Mouse (Mus musculus): ENCODE measurements around the gene Akt1s1. TPM values are rescaled to one million over a fixed set of nuclear protein-coding genes. Genes with fewer than 3 reads are reported as not detected.

The Akt1s1 gene
- polyA plus RNA-seq, 1 experiment from 2014 or later: 43.6 TPM

DNA sequence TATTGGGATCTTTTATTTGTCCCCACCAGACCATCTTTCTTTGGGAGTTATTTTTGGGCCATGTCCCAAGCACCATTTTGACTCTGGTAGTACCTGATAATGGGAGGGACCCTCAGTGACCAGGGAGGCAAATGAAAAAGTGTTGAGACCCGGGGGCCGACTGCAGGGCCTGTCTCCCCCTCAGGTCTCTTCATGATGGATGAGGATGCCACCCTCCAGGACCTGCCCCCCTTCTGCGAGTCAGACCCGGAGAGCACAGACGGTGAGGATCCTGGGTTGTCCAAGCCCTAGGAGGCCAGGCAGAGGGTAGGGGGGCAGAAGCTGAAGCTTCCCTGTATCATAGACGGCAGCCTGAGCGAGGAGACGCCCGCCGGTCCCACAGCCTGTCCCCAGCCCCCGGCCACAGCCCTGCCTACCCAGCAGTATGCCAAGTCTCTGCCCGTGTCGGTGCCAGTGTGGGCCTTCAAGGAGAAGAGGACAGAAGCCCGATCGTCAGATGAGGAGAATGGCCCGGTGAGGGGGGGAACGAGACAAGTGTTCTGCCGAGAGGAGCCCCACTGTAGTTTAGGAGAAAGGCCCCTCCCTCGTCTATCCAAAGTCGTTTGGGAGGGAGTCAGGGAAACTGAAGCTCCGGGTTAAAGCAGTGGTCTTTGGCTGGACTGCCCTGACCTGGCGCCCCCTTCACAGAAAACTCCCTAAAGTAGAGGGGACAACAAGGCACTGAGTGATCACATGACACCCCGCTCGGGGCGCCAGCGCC, 5.0 kb downstream of the Akt1s1 start:
- H3K4me2 ChIP-seq (replicated peaks; ENCODE audit: low read depth, low read length): peak overlapping the region; percentile 95
- H3K27me3 ChIP-seq (ENCODE audit: control insufficient read depth, insufficient read depth, low read length): no peaks in the 10 kb centered on the region
- peaks cover 44% of the 10 kb centered on the region for H3K4me1 ChIP-seq (ENCODE audit: control insufficient read depth, insufficient read depth, low read length)
- H3K36me3 ChIP-seq (ENCODE audit: control insufficient read depth, insufficient read depth, low read length): peaks cover 10% of the 10 kb centered on the region
- no peaks in the 10 kb centered on the region for H3K9me3 ChIP-seq (ENCODE audit: control insufficient read depth, low read depth, low read length)
- no peak for ATAC-seq (ENCODE audit: insufficient number of reproducible peaks, insufficient read depth, low FRiP score, low read depth)
- H3K9ac ChIP-seq (replicated peaks; ENCODE audit: low read depth, low read length): peak overlapping the region; percentile 45
- H3K4me3 ChIP-seq (ENCODE audit: low read depth, low read length): peak overlapping the region; percentile 43
- peak overlapping the region; percentile 95 for H3K27ac ChIP-seq (ENCODE audit: low read length)
- WGBS: 23% methylated on average over 26 of the region's 26 CpGs

GRCm38 (mm10) chr7:44854356-44855031, 5.7 kb downstream of the Akt1s1 start:
- Histone ChIP-seq H3K27ac (ENCODE audit: low read length) (peak overlapping the region; percentile 95), H3K4me1 (ENCODE audit: control insufficient read depth, insufficient read depth, low read length) (peaks cover 44% of the 10 kb centered on the region), H3K27me3 (ENCODE audit: control insufficient read depth, insufficient read depth, low read length) (no peaks in the 10 kb centered on the region), H3K9me3 (ENCODE audit: control insufficient read depth, low read depth, low read length) (no peaks in the 10 kb centered on the region), H3K9ac (replicated peaks; ENCODE audit: low read depth, low read length) (peak overlapping the region; percentile 45), H3K36me3 (ENCODE audit: control insufficient read depth, insufficient read depth, low read length) (peaks cover 11% of the 10 kb centered on the region), H3K4me2 (replicated peaks; ENCODE audit: low read depth, low read length) (peak overlapping the region; percentile 95), H3K4me3 (ENCODE audit: low read depth, low read length) (peak overlapping the region; percentile 43)
- peak; percentile 68 for ATAC-seq (ENCODE audit: insufficient number of reproducible peaks, insufficient read depth, low FRiP score, low read depth)
- WGBS: 2% methylated on average over 45 of the region's 45 CpGs

DNA sequence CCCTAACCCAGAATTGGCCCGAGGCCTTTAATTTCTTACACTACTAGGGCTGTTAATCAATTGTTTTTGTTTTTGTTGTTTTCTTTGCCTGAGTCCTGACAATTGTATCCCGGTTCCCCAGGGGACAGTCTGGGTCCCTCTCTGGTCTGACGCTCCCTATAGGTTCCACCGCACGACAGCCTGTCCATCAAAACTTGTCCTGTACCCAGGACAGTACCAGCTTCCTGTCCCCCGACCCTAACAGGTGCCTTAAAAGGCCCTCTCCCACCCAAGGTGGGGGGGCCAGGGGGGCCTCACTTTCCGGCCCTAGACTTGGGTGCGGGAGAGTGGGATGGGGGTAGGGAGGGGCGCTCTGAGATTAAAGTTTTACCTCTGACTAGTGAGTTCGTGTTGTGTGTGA, 6.2 kb downstream of the Akt1s1 start:
- WGBS: 45% methylated on average over 10 of the region's 10 CpGs
- Histone ChIP-seq H3K4me2 (replicated peaks; ENCODE audit: low read depth, low read length) (peak overlapping the region; percentile 95), H3K4me3 (ENCODE audit: low read depth, low read length) (peak overlapping the region; percentile 43), H3K36me3 (ENCODE audit: control insufficient read depth, insufficient read depth, low read length) (peaks cover 16% of the 10 kb centered on the region), H3K9me3 (ENCODE audit: control insufficient read depth, low read depth, low read length) (no peaks in the 10 kb centered on the region), H3K27ac (ENCODE audit: low read length) (peak overlapping the region; percentile 95), H3K27me3 (ENCODE audit: control insufficient read depth, insufficient read depth, low read length) (no peaks in the 10 kb centered on the region), H3K9ac (replicated peaks; ENCODE audit: low read depth, low read length) (peak overlapping the region; percentile 45; the same call in 1 of the 2 replicates), H3K4me1 (ENCODE audit: control insufficient read depth, insufficient read depth, low read length) (peaks cover 44% of the 10 kb centered on the region)
- no peak for ATAC-seq (ENCODE audit: insufficient number of reproducible peaks, insufficient read depth, low FRiP score, low read depth)

DNA sequence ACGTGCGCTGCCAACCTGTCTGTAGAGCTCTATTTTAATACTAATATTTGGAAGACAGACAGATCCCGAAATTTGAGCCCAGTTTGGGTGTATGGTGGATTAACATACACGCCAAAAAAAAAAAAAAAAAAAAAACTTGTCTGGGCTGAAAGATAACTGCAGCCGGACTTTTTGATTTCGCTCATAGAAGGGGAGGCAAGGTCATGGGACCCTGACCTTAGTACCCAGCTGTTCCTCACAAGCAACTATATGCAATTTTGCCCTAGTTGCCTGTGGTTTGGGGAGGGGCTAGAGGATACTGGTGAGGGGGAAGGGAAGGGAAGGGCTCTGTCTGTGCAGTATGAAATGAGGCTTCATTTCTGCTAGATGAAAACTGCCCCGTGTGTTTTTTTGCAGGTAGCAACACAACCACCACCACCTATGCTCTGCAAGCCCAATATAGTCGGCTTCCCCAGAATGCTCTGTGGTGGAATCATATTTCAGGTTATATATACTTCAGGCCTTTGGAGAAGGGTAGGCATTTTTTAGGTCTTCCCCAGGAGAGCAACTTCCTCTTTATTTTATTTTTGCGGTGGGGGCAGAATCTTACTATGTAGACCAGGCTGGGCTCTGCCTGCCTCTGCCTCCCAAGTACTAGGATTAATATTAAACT, 7.6 kb downstream of the Akt1s1 start:
- Histone ChIP-seq H3K36me3 (ENCODE audit: control insufficient read depth, insufficient read depth, low read length) (peaks cover 18% of the 10 kb centered on the region), H3K27ac (ENCODE audit: low read length) (peak overlapping the region; percentile 93; the same call in 1 of the 2 replicates), H3K9me3 (ENCODE audit: control insufficient read depth, low read depth, low read length) (no peaks in the 10 kb centered on the region), H3K4me3 (ENCODE audit: low read depth, low read length) (peak overlapping the region; percentile 72), H3K4me1 (ENCODE audit: control insufficient read depth, insufficient read depth, low read length) (peaks cover 41% of the 10 kb centered on the region), H3K4me2 (replicated peaks; ENCODE audit: low read depth, low read length) (peak overlapping the region; percentile 96), H3K9ac (replicated peaks; ENCODE audit: low read depth, low read length) (peak overlapping the region; percentile 64; the same call in 1 of the 2 replicates), H3K27me3 (ENCODE audit: control insufficient read depth, insufficient read depth, low read length) (no peaks in the 10 kb centered on the region)
- WGBS: 62% methylated on average over 9 of the region's 9 CpGs
- ATAC-seq (ENCODE audit: insufficient number of reproducible peaks, insufficient read depth, low FRiP score, low read depth): no peak

DNA sequence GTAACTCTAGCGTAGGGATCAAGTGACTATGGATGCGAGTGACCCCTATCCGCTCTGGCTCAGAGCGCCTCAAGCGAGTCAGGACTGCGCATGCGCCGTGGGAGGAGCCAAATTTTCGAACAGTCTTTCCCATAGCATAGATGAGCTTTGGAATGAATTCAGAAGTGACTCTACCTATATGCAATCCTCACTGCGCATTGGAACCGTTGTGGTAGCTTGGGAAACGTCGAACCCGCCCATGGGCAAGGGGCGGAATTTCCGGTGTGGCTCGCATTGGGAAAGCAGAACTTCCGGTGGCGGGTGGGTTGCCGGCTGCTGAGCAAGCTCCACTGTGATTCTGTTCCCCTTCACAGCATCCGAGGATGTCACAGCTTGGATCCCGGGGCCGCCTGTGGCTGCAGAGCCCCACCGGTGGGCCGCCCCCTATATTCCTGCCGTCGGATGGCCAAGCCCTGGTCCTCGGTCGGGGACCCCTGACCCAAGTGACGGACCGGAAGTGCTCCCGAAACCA, 8.3 kb downstream of the Akt1s1 start, which contains the start of gene Pnkp:
Gene Pnkp, plus strand, starts transcription at position 98 of the 511 bp plus-strand sequence.
- under 1% methylated on average over 32 of the region's 32 CpGs for WGBS
- H3K4me1 ChIP-seq (ENCODE audit: control insufficient read depth, insufficient read depth, low read length): peaks cover 40% of the 10 kb centered on the region
- ATAC-seq (ENCODE audit: insufficient number of reproducible peaks, insufficient read depth, low FRiP score, low read depth): peak; percentile 24

DNA sequence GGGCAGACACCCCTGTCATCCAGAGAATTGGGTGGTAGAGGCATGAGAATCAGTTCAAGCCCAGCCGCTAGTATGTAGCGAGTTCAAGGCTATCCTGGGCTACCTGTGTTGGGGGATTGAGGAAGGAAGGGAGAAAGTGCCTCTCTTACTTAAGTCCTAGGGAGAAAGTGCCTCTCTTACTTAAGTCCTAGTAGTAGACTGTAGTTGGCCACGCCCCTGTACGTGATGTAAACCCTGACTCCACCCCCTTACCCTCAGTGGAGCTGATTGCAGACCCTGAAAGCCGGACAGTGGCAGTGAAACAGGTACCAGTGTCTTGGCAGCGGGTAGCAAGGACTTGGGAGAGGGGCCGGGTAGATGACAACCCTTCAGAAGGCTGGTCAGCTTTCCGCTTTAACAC, 9.1 kb downstream of the Akt1s1 start:
- no peak for ATAC-seq (ENCODE audit: insufficient number of reproducible peaks, insufficient read depth, low FRiP score, low read depth)
- H3K36me3 ChIP-seq (ENCODE audit: control insufficient read depth, insufficient read depth, low read length): peaks cover 25% of the 10 kb centered on the region
- H3K4me3 ChIP-seq (ENCODE audit: low read depth, low read length): peak overlapping the region; percentile 72
- H3K4me1 ChIP-seq (ENCODE audit: control insufficient read depth, insufficient read depth, low read length): peaks cover 40% of the 10 kb centered on the region
- H3K27me3 ChIP-seq (ENCODE audit: control insufficient read depth, insufficient read depth, low read length): no peaks in the 10 kb centered on the region
- H3K9me3 ChIP-seq (ENCODE audit: control insufficient read depth, low read depth, low read length): no peaks in the 10 kb centered on the region
- no peak overlapping the region for H3K27ac ChIP-seq (ENCODE audit: low read length)
- WGBS: 32% methylated on average over 8 of the region's 8 CpGs
- H3K9ac ChIP-seq (replicated peaks; ENCODE audit: low read depth, low read length): peak overlapping the region; percentile 64
- H3K4me2 ChIP-seq (replicated peaks; ENCODE audit: low read depth, low read length): peak overlapping the region; percentile 96

More for the DNA sequence above, 8.3 kb downstream of the Akt1s1 start, which contains the start of gene Pnkp:
- no peaks in the 10 kb centered on the region for H3K9me3 ChIP-seq (ENCODE audit: control insufficient read depth, low read depth, low read length)
- peak within 1 kb of the TSS; percentile 64 for H3K9ac ChIP-seq (replicated peaks; ENCODE audit: low read depth, low read length)
- peak within 1 kb of the TSS; percentile 93 for H3K27ac ChIP-seq (ENCODE audit: low read length)
- H3K27me3 ChIP-seq (ENCODE audit: control insufficient read depth, insufficient read depth, low read length): no peaks in the 10 kb centered on the region
- peaks cover 22% of the 10 kb centered on the region for H3K36me3 ChIP-seq (ENCODE audit: control insufficient read depth, insufficient read depth, low read length)
- H3K4me3 ChIP-seq (ENCODE audit: low read depth, low read length): peak within 1 kb of the TSS; percentile 72
- peak within 1 kb of the TSS; percentile 96 for H3K4me2 ChIP-seq (replicated peaks; ENCODE audit: low read depth, low read length)

DNA sequence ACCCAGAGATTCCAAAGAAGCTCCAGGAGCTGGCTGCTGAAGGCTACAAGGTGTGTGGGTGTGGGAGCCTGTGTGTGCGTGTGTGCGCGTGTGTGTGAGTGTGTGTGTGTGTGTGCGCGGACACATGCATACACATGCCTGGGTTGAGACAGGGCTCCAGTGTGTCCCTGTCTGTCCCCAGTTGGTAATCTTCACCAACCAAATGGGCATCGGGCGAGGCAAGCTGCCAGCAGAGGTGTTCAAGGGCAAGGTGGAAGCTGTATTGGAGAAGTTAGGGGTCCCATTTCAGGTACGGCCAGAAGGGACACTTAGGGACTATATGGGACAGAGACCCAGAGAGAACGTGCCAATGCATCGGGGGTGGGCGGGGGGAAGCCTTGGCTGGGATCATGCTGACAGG, 11.1 kb downstream of the Akt1s1 start:
- H3K36me3 ChIP-seq (ENCODE audit: control insufficient read depth, insufficient read depth, low read length): peaks cover 40% of the 10 kb centered on the region
- WGBS: 93% methylated on average over 11 of the region's 11 CpGs
- ATAC-seq (ENCODE audit: insufficient number of reproducible peaks, insufficient read depth, low FRiP score, low read depth): no peak
- no peak overlapping the region for H3K4me2 ChIP-seq (replicated peaks; ENCODE audit: low read depth, low read length)
- no peaks in the 10 kb centered on the region for H3K9me3 ChIP-seq (ENCODE audit: control insufficient read depth, low read depth, low read length)
- H3K4me1 ChIP-seq (ENCODE audit: control insufficient read depth, insufficient read depth, low read length): peaks cover 24% of the 10 kb centered on the region; the same call in 1 of the 2 replicates
- H3K27me3 ChIP-seq (ENCODE audit: control insufficient read depth, insufficient read depth, low read length): no peaks in the 10 kb centered on the region
- H3K9ac ChIP-seq (replicated peaks; ENCODE audit: low read depth, low read length): no peak overlapping the region
- no peak overlapping the region for H3K4me3 ChIP-seq (ENCODE audit: low read depth, low read length)
- no peak overlapping the region for H3K27ac ChIP-seq (ENCODE audit: low read length)
